Mouse (Mus musculus) stomach, embryonic 16.5 days (tissue): ENCODE measurements around the gene Lmna. TPM values are rescaled to one million over a fixed set of nuclear protein-coding genes. Genes with fewer than 3 reads are reported as not detected.

Source experiments
- ATAC-seq: fragments of 200-750 bp; cut with Nextera tagmentation; 2 replicates; pipeline ENCODE4 v1.8.0; 2017; ENCODE audit warnings: moderate number of reproducible peaks, moderate TSS enrichment; ENCODE audit not compliant: insufficient read depth, low FRiP score
- H3K27ac ChIP-seq: fragments of 300-500 bp; sonication (generic); 2 replicates; pipeline ENCODE4 v1.5.1; 2014; ENCODE audit warnings: low read length
- H3K27me3 ChIP-seq: fragments of 300-500 bp; sonication (generic); 2 replicates; pipeline ENCODE4 v1.6.1; 2014; ENCODE audit warnings: low read length, control low read depth, mixed read lengths; ENCODE audit not compliant: control insufficient read depth, insufficient read depth
- H3K36me3 ChIP-seq: fragments of 300-500 bp; sonication (generic); 2 replicates; pipeline ENCODE4 v1.6.1; 2014; ENCODE audit warnings: low read length; ENCODE audit not compliant: control insufficient read depth, insufficient read depth
- H3K4me1 ChIP-seq: fragments of 300-500 bp; sonication (generic); 2 replicates; pipeline ENCODE4 v1.6.1; 2014; ENCODE audit warnings: low read length, control low read depth, mixed read lengths; ENCODE audit not compliant: control insufficient read depth, insufficient read depth
- H3K4me2 ChIP-seq: fragments of 300-500 bp; sonication (generic); 2 replicates; pipeline ENCODE4 v1.6.1; 2014; ENCODE audit warnings: low read depth, low read length, mixed read lengths
- H3K4me3 ChIP-seq: fragments of 300-500 bp; sonication (generic); replicated peaks from 2 replicates; pipeline ENCODE4 v1.5.1; 2014; ENCODE audit warnings: mild to moderate bottlenecking, low read length
- H3K9ac ChIP-seq: fragments of 300-500 bp; sonication (generic); 2 replicates; pipeline ENCODE4 v1.6.1; 2014; ENCODE audit warnings: low read length
- H3K9me3 ChIP-seq: fragments of 300-500 bp; sonication (generic); replicated peaks from 2 replicates; pipeline ENCODE4 v1.6.1; 2016; ENCODE audit warnings: low read length, control low read depth; ENCODE audit not compliant: control insufficient read depth
- WGBS: fragments of 180-500 bp; shearing (Covaris S2); extraction: QIAGEN DNeasy Blood & Tissue Kit; methylation state at CpG from one replicate; pipeline ENCODE4 v1.1.7; 2014; 5-methylcytosine and 5-hydroxymethylcytosine counted together
- polyA plus RNA-seq: library from polyadenylated mRNA; unstranded; fragments of >200 nt; fragmentation: Nextera tagmentation; extraction: Ambion mirVana; gene quantifications from 2 replicates; pipeline ENCODE4 v1.2.1, GENCODE M21; 2015

Gene Lmna
- polyA plus RNA-seq: 266 and 298 TPM in 2 replicates

DNA sequence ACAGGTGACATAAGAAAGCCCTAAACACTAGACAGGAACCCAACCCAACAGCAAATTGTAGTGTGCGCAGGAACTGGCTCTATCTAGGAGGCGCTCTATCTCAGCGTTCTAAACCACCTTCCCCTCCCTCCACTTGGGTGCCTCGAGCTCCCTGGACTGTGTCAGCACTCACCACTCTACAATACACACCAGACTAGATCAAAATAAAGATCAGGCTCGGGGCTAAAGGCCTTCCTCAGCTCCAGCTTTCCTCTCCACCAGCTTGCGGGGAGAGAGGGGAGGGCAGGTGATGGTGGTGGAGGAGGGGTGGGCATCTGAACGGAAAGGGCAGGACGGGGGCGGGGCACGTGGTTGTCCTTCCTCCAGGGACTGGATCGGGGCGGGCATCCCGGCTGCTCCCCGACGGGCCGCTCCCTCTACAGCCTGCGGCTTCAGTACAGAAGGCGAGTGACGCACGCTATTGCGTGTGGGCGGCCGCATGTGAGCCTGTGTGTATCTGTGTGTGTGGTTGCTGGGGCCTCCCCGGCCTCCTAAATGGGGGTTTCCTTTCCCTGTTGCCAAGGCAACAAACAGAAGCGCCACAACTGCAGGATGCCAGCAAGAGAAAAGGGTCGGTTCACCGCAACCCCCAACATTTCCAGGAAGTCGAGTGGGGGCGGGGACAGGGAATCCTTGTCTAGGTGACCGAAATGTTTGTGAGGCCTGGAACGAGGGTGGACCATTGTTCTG lies at the start of gene Lmna:
Gene Lmna (minus strand): TSS at position 265 of the 729 bp plus-strand sequence.
- H3K4me2 ChIP-seq: peak within 1 kb of the TSS; percentile 62
- no peaks in the 10 kb centered on the region for H3K36me3 ChIP-seq
- peak within 1 kb of the TSS; percentile 95 for H3K27ac ChIP-seq
- H3K4me3 ChIP-seq: peak within 1 kb of the TSS; percentile 51
- 1% methylated on average over 31 of the region's 31 CpGs for WGBS
- peak within 1 kb of the TSS; percentile 78 for H3K9ac ChIP-seq
- peak; percentile 96 for ATAC-seq
- peaks cover 48% of the 10 kb centered on the region for H3K4me1 ChIP-seq
- H3K27me3 ChIP-seq: no peaks in the 10 kb centered on the region
- no peaks in the 10 kb centered on the region for H3K9me3 ChIP-seq

GRCm38 (mm10) chr3:88556616-88557015 lies 46.9 kb upstream of the Lmna start:
- no peak overlapping the region for H3K4me3 ChIP-seq
- H3K27me3 ChIP-seq: no peaks in the 10 kb centered on the region
- no peak overlapping the region for H3K9ac ChIP-seq
- WGBS: 93% methylated on average over 8 of the region's 8 CpGs
- no peak overlapping the region for H3K27ac ChIP-seq
- peaks cover 17% of the 10 kb centered on the region for H3K4me1 ChIP-seq
- H3K36me3 ChIP-seq: peaks cover 13% of the 10 kb centered on the region
- ATAC-seq: no peak
- H3K4me2 ChIP-seq: no peak overlapping the region
- no peaks in the 10 kb centered on the region for H3K9me3 ChIP-seq

- H3K27ac ChIP-seq: no peak overlapping the region
- H3K36me3 ChIP-seq: peaks cover 13% of the 10 kb centered on the region
- H3K4me3 ChIP-seq: no peak overlapping the region
- peaks cover 20% of the 10 kb centered on the region for H3K4me1 ChIP-seq
- H3K9me3 ChIP-seq: no peaks in the 10 kb centered on the region
- H3K27me3 ChIP-seq: no peaks in the 10 kb centered on the region
- ATAC-seq: no peak
- H3K4me2 ChIP-seq: no peak overlapping the region
- H3K9ac ChIP-seq: no peak overlapping the region
- WGBS: 92% methylated on average over 6 of the region's 6 CpGs
Observed at GRCm38 (mm10) chr3:88555731-88556130, 46.0 kb upstream of the Lmna start.

DNA sequence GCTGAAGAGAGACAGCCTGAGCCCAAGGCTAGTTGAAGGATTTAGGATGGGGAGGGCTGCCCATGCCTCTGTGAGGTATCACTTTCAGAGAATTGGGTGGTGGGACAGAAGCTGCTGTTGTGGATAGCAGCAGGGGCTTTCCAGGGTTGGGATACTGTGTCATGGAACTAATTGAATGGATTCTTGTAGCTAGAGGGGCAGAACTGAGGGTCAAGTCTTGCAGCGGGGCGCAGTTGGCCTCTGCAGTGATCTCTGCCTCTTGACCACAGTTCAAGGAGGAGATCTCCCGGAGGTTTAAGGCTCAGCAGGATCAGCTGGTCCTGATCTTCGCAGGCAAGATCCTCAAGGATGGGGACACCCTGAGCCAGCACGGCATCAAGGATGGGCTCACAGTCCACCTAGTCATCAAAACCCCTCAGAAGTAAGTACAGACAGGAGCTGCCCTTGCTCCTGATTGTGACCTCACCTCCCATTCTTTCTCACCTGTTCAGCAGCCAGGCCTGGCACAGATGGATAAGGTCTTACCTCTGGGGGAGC lies 45.4 kb upstream of the Lmna start:
- no peaks in the 10 kb centered on the region for H3K9me3 ChIP-seq
- H3K4me1 ChIP-seq: peaks cover 20% of the 10 kb centered on the region
- peak overlapping the region; percentile 87; the same call in 1 of the 2 replicates for H3K4me2 ChIP-seq
- 0 out of 2 replicates have a peak overlapping the region, but pooled peaks have one; percentile 6 for H3K9ac ChIP-seq
- WGBS: 90% methylated on average over 5 of the region's 5 CpGs
- no peaks in the 10 kb centered on the region for H3K27me3 ChIP-seq
- H3K4me3 ChIP-seq: no peak overlapping the region
- H3K36me3 ChIP-seq: peaks cover 12% of the 10 kb centered on the region
- ATAC-seq: no peak
- H3K27ac ChIP-seq: no peak overlapping the region

DNA sequence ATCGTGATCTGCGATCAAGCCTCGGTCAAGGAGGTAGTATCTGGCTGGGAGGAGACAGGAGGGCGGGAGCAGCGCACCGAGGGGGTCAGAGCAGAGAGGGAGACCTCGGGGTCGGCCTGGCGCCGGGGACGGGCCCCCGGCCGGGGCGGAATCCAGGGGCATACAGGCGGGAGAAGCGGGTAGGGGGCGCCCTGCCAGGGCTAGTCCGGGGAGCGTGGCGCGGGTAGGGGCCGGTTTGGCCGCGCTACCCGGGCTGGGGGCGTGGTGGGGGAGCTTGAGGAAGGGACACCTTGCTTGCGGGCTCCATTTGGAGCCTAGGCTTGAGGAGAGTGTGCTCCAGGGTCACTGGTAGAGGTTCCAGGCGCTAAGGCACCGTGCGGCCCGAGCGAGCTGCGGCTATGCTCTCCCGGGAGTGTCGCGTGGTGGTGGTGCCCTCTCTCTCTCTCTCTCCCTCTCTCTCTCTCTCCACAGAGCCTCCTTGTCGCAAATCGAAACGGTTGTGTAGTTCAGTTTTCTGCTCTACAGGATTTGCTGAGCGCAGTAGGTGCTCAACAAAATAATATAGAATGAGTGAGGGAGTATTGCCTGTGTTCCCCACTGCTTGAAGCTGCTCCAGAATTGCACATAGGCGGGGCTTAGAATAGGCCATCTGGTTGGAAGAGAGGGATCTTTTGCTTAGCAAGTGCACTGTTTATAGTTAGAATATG lies 44.3 kb upstream of the Lmna start:
- Histone ChIP-seq H3K4me3 (peak overlapping the region; percentile 67), H3K27me3 (no peaks in the 10 kb centered on the region), H3K36me3 (peaks cover 5% of the 10 kb centered on the region), H3K4me2 (peak overlapping the region; percentile 87), H3K4me1 (peaks cover 20% of the 10 kb centered on the region), H3K27ac (peak overlapping the region; percentile 99), H3K9me3 (no peaks in the 10 kb centered on the region), H3K9ac (peak overlapping the region; percentile 85)
- under 1% methylated on average over 41 of the region's 41 CpGs for WGBS
- ATAC-seq: peak; percentile 20

- no peaks in the 10 kb centered on the region for H3K9me3 ChIP-seq
- H3K9ac ChIP-seq: peak within 1 kb of the TSS; percentile 86
- ATAC-seq: peak; percentile 91
- peak within 1 kb of the TSS; percentile 99 for H3K27ac ChIP-seq
- H3K4me2 ChIP-seq: peak within 1 kb of the TSS; percentile 87
- peaks cover 4% of the 10 kb centered on the region for H3K36me3 ChIP-seq
- WGBS: under 1% methylated on average over 36 of the region's 37 CpGs
- H3K27me3 ChIP-seq: no peaks in the 10 kb centered on the region
- peak within 1 kb of the TSS; percentile 67 for H3K4me3 ChIP-seq
- peaks cover 20% of the 10 kb centered on the region for H3K4me1 ChIP-seq
Observed at GRCm38 (mm10) chr3:88553525-88553879, 43.7 kb upstream of the Lmna start, which contains the start of gene Ubqln4. Gene Ubqln4 (plus strand): TSS chr3:88553758.

- Histone ChIP-seq H3K9ac (peak within 1 kb of the TSS; percentile 86), H3K27me3 (no peaks in the 10 kb centered on the region), H3K36me3 (no peaks in the 10 kb centered on the region; the same call in 1 of the 2 replicates), H3K4me1 (peaks cover 20% of the 10 kb centered on the region), H3K4me2 (peak within 1 kb of the TSS; percentile 87), H3K4me3 (peak within 1 kb of the TSS; percentile 67), H3K27ac (peak within 1 kb of the TSS; percentile 99), H3K9me3 (no peaks in the 10 kb centered on the region)
- under 1% methylated on average over 48 of the region's 48 CpGs for WGBS
- ATAC-seq: peak; percentile 90
Observed at GRCm38 (mm10) chr3:88552676-88553524, 43.1 kb upstream of the Lmna start, which contains the start of gene Lamtor2. Gene Lamtor2 (minus strand): TSS chr3:88553074.

- peak overlapping the region; percentile 99 for H3K27ac ChIP-seq
- H3K9me3 ChIP-seq: no peaks in the 10 kb centered on the region
- H3K4me3 ChIP-seq: peak overlapping the region; percentile 67
- H3K9ac ChIP-seq: peak overlapping the region; percentile 86
- peaks cover 20% of the 10 kb centered on the region for H3K4me1 ChIP-seq
- H3K4me2 ChIP-seq: peak overlapping the region; percentile 87
- H3K27me3 ChIP-seq: no peaks in the 10 kb centered on the region
- WGBS: 14% methylated on average over 16 of the region's 16 CpGs
- no peak for ATAC-seq
- H3K36me3 ChIP-seq: no peaks in the 10 kb centered on the region; the same call in 1 of the 2 replicates
Observed at GRCm38 (mm10) chr3:88552082-88552645, 42.4 kb upstream of the Lmna start.
